Mouse (Mus musculus): ENCODE data around the gene Tmem202. TPM values are rescaled to one million over a fixed set of nuclear protein-coding genes. Genes with fewer than 3 reads are reported as not detected.

Tmem202 gene
- polyA plus RNA-seq, 1 experiment: not detected

GRCm38 (mm10) chr9:59474838-59475237 lies 64.8 kb downstream of the Tmem202 start:
- 87% methylated on average over 1 of the region's 1 CpGs for WGBS
- DNase-seq (ENCODE audit: low read depth, low spot score): no peak

- no peak for DNase-seq (ENCODE audit: low read depth, low spot score)
- 72% methylated on average over 2 of the region's 2 CpGs for WGBS
Observed at GRCm38 (mm10) chr9:59473171-59473570, 66.5 kb downstream of the Tmem202 start.

- WGBS: 36% methylated on average over 1 of the region's 1 CpGs
- no peak for DNase-seq (ENCODE audit: low read depth, low spot score)
Observed at GRCm38 (mm10) chr9:59469446-59469845, 70.2 kb downstream of the Tmem202 start.

Other genes with a start within 250 kb of the Tmem202 start
- gene Adpgk, start 248.3 kb downstream of the Tmem202 start, polyA plus RNA-seq (2012; rRNA removed): 14.9 and 17.0 TPM in 2 replicates
- 1.2 and 1.5 TPM in 2 replicates for gene Bbs4, start 186.3 kb downstream of the Tmem202 start, polyA plus RNA-seq (2012; rRNA removed)
- gene Arih1, start 53.2 kb downstream of the Tmem202 start, polyA plus RNA-seq (2012; rRNA removed): 14.3 and 19.3 TPM in 2 replicates
- 95.5 and 107 TPM in 2 replicates for gene Hexa, start 307 bp downstream of the Tmem202 start, polyA plus RNA-seq (2012; rRNA removed)
- gene Celf6, start 38.1 kb upstream of the Tmem202 start, polyA plus RNA-seq (2012; rRNA removed): 1.0 TPM in 2 replicates
- gene Parp6, start 77.4 kb upstream of the Tmem202 start, polyA plus RNA-seq (2012; rRNA removed): 21.6 and 22.4 TPM in 2 replicates
- gene Pkm, start 116.5 kb upstream of the Tmem202 start, polyA plus RNA-seq (2012; rRNA removed): 391 and 778 TPM in 2 replicates
- gene Gramd2, start 140.3 kb upstream of the Tmem202 start, polyA plus RNA-seq (2012; rRNA removed): 3.7 and 11.0 TPM in 2 replicates
- 2.3 and 2.9 TPM in 2 replicates for gene Senp8, start 210.9 kb upstream of the Tmem202 start, polyA plus RNA-seq (2012; rRNA removed)
- 1.0 and 1.7 TPM in 2 replicates for gene Myo9a, start 211.0 kb upstream of the Tmem202 start, polyA plus RNA-seq (2012; rRNA removed)

Data from large intestine, adult 2 months (tissue).